Mouse (Mus musculus): ENCODE results near the gene Tcf7l1. TPM values are rescaled to one million over a fixed set of nuclear protein-coding genes. Genes with fewer than 3 reads are reported as not detected.

Tcf7l1 gene
- total and polyA plus RNA-seq, 3 experiments, result not detected

- TF ChIP-seq ZNF384 (IDR thresholded peaks at IDR 0.05; ENCODE audit: low read depth, low read length), result no peak
- TF ChIP-seq MAZ (IDR thresholded peaks at IDR 0.05; ENCODE audit: low read depth, low read length), result no peak
- TF ChIP-seq USF1 (IDR thresholded peaks at IDR 0.05; ENCODE audit: low read depth, low read length), result no peak
- no peak for TF ChIP-seq ZKSCAN1 (IDR thresholded peaks at IDR 0.05; ENCODE audit: low read depth, low read length)
- TF ChIP-seq MYC (IDR thresholded peaks at IDR 0.05; ENCODE audit: low read depth, low read length), result no peak
- TF ChIP-seq TBP (IDR thresholded peaks at IDR 0.05; ENCODE audit: low read depth, low read length), result 0 out of 2 replicates have a peak, but pooled peaks have one; percentile 21
- no peak for TF ChIP-seq MAFK (IDR thresholded peaks at IDR 0.05; ENCODE audit: borderline replicate concordance, low read depth, low read length)
- TF ChIP-seq TCF12 (IDR thresholded peaks at IDR 0.05; ENCODE audit: low read depth, low read length), result no peak
- TF ChIP-seq KAT2A (conservative IDR thresholded peaks at IDR 0.05; ENCODE audit: low read depth, low read length), result no peak
Observed at GRCm38 (mm10) chr6:72601732-72602131, 187.3 kb downstream of the Tcf7l1 start (continued).

GRCm38 (mm10) chr6:72600771-72601170 lies 188.3 kb downstream of the Tcf7l1 start:
- Histone ChIP-seq H3K4me3 (ENCODE audit: control insufficient read depth in 1 of 2, insufficient read depth in 1 of 2, low read depth in 2 of 2, low read length in 2 of 2) (no peak overlapping the region), H3K4me1 (ENCODE audit: control insufficient read depth in 1 of 2, insufficient read depth in 2 of 2, low read length in 2 of 2) (peaks cover 8 to 15% of the 10 kb centered on the region in 2 experiments), H3K36me3 (ENCODE audit: control insufficient read depth in 1 of 2, insufficient read depth in 2 of 2, low read length in 2 of 2) (peaks cover 0 to 9% of the 10 kb centered on the region in 2 experiments; a peak in 3 of 4 replicates), H3K79me2 (ENCODE audit: control insufficient read depth, insufficient read depth, low read length, poor library complexity) (peaks cover 5% of the 10 kb centered on the region), H3K27ac (ENCODE audit: control insufficient read depth, low read depth, low read length) (no peak overlapping the region), H3K9me3 (replicated peaks; ENCODE audit: insufficient read depth, low read length) (no peaks in the 10 kb centered on the region), H3K27me3 (ENCODE audit: control insufficient read depth in 1 of 2, insufficient read depth in 2 of 2, low read length in 2 of 2) (no peaks in the 10 kb centered on the region), H3K9ac (ENCODE audit: control insufficient read depth, low read depth, low read length, poor library complexity, severe bottlenecking) (no peak overlapping the region)
- TF ChIP-seq RAD21 (IDR thresholded peaks at IDR 0.05; ENCODE audit: low read depth, low read length), result no peak
- TF ChIP-seq USF1 (IDR thresholded peaks at IDR 0.05; ENCODE audit: low read depth, low read length), result no peak
- no peak for TF ChIP-seq E2F4 (IDR thresholded peaks at IDR 0.05; ENCODE audit: borderline replicate concordance, low read depth, low read length)
- TF ChIP-seq ZC3H11A (IDR thresholded peaks at IDR 0.05; ENCODE audit: low read depth, low read length), result no peak
- TF ChIP-seq GABPA (IDR thresholded peaks at IDR 0.05; ENCODE audit: low read depth, low read length), result no peak
- TF ChIP-seq CHD1 (IDR thresholded peaks at IDR 0.05; ENCODE audit: low read depth, low read length), result no peak
- no peak for TF ChIP-seq ZKSCAN1 (IDR thresholded peaks at IDR 0.05; ENCODE audit: low read depth, low read length)
- TF ChIP-seq USF2 (IDR thresholded peaks at IDR 0.05; ENCODE audit: borderline replicate concordance in 1 of 2, insufficient read depth in 1 of 2, low read depth in 1 of 2, low read length in 2 of 2), result no peak
- TF ChIP-seq POLR2AphosphoS5 (IDR thresholded peaks at IDR 0.05; ENCODE audit: borderline replicate concordance, low read depth, low read length), result no peak
- TF ChIP-seq MAFK (IDR thresholded peaks at IDR 0.05; ENCODE audit: borderline replicate concordance, low read depth, low read length), result no peak
- TF ChIP-seq EP300 (IDR thresholded peaks at IDR 0.05; ENCODE audit: low read depth in 1 of 2, low read length in 2 of 2), result no peak
- no peak for TF ChIP-seq SMC3 (IDR thresholded peaks at IDR 0.05; ENCODE audit: low read depth, low read length)
- no peak for DNase-seq (ENCODE audit: low read depth, low spot score)
